Mouse (Mus musculus) mesoderm, embryonic 11.5 days (tissue): ENCODE results near the gene Dab1.
A peak's percentile ranks its signal among the peaks of the same experiment; 100 is the strongest.

Source experiments
- DNase-seq: peaks from one replicate; pipeline ENCODE4 v3.0.0-alpha.2; 2012; ENCODE audit warnings: low read depth, low spot score

Dab1 gene

GRCm38 (mm10) chr4:104077771-104078170 is 458.6 kb downstream of the Dab1 start:
- no peak for DNase-seq

- DNase-seq, result peak; percentile 22
Measured at GRCm38 (mm10) chr4:104106299-104106698, 487.1 kb downstream of the Dab1 start.

GRCm38 (mm10) chr4:104111614-104112013 is 492.5 kb downstream of the Dab1 start:
- no peak for DNase-seq

GRCm38 (mm10) chr4:104113209-104114005 is 494.2 kb downstream of the Dab1 start:
- no peak for DNase-seq

- no peak for DNase-seq
Measured at GRCm38 (mm10) chr4:104114006-104114361, 494.8 kb downstream of the Dab1 start.

GRCm38 (mm10) chr4:104120108-104120507 is 500.9 kb downstream of the Dab1 start:
- no peak for DNase-seq

- DNase-seq, result no peak
Measured at GRCm38 (mm10) chr4:104121959-104122358, 502.8 kb downstream of the Dab1 start.

- no peak for DNase-seq
Measured at GRCm38 (mm10) chr4:104122364-104122763, 503.2 kb downstream of the Dab1 start.

- DNase-seq, result no peak
Measured at GRCm38 (mm10) chr4:104153637-104154036, 534.5 kb downstream of the Dab1 start.

GRCm38 (mm10) chr4:104178067-104178466 is 558.9 kb downstream of the Dab1 start:
- DNase-seq, result no peak

- no peak for DNase-seq
Measured at GRCm38 (mm10) chr4:104186311-104186710, 567.2 kb downstream of the Dab1 start.

- no peak for DNase-seq
Measured at GRCm38 (mm10) chr4:104198635-104199034, 579.5 kb downstream of the Dab1 start.

- DNase-seq, result no peak
Measured at GRCm38 (mm10) chr4:104201686-104202085, 582.5 kb downstream of the Dab1 start.

- no peak for DNase-seq
Measured at GRCm38 (mm10) chr4:104204047-104204446, 584.9 kb downstream of the Dab1 start.

- no peak for DNase-seq
Measured at GRCm38 (mm10) chr4:104206639-104207038, 587.5 kb downstream of the Dab1 start.

- DNase-seq, result peak; percentile 34
Measured at GRCm38 (mm10) chr4:104209081-104209480, 589.9 kb downstream of the Dab1 start.

GRCm38 (mm10) chr4:104210796-104211195 is 591.6 kb downstream of the Dab1 start:
- no peak for DNase-seq

- no peak for DNase-seq
Measured at GRCm38 (mm10) chr4:104211531-104212455, 592.6 kb downstream of the Dab1 start.

- DNase-seq, result no peak
Measured at GRCm38 (mm10) chr4:104214724-104215123, 595.6 kb downstream of the Dab1 start.

- DNase-seq, result no peak
Measured at GRCm38 (mm10) chr4:104217336-104217735, 598.2 kb downstream of the Dab1 start.

- DNase-seq, result no peak
Measured at GRCm38 (mm10) chr4:104218765-104219164, 599.6 kb downstream of the Dab1 start.

GRCm38 (mm10) chr4:104220099-104220498 is 600.9 kb downstream of the Dab1 start:
- DNase-seq, result no peak

- DNase-seq, result no peak
Measured at GRCm38 (mm10) chr4:104229296-104229695, 610.1 kb downstream of the Dab1 start.
